Mouse (Mus musculus): ENCODE results near the gene Nupl1.

Gene Nupl1

GRCm38 (mm10) chr14:60152373-60152772 lies 98.9 kb downstream of the Nupl1 start:
- DNase-seq (ENCODE audit: low read depth, low spot score), result no peak

GRCm38 (mm10) chr14:60148893-60149292 lies 102.3 kb downstream of the Nupl1 start:
- no peak for DNase-seq (ENCODE audit: low read depth, low spot score)

- no peak for DNase-seq (ENCODE audit: low read depth, low spot score)
These were observed 108.0 kb downstream of the Nupl1 start for GRCm38 (mm10) chr14:60143234-60143633.

GRCm38 (mm10) chr14:60138339-60138738 lies 112.9 kb downstream of the Nupl1 start:
- DNase-seq (ENCODE audit: low read depth, low spot score), result peak; percentile 27

GRCm38 (mm10) chr14:60137812-60138211 lies 113.4 kb downstream of the Nupl1 start:
- DNase-seq (ENCODE audit: low read depth, low spot score), result no peak

GRCm38 (mm10) chr14:60135801-60136200 lies 115.4 kb downstream of the Nupl1 start:
- DNase-seq (ENCODE audit: low read depth, low spot score), result no peak

GRCm38 (mm10) chr14:60134720-60135119 lies 116.5 kb downstream of the Nupl1 start:
- DNase-seq (ENCODE audit: low read depth, low spot score), result no peak

Data from A20 (cell line).